Comparison of ENCODE assay signal across 8 mouse cellular contexts in genomic region chr1:189727884-189728783, GRCm38 (mm10). TPM values are rescaled to one million over a fixed set of nuclear protein-coding genes. Genes with fewer than 3 reads are reported as not detected.
DNase-seq lines count a peak whose midpoint lies in the region; ATAC-seq lines count a peak whose summit lies in the region.

Gene Ptpn14, plus strand, starts transcription at chr1:189728268.

- WGBS in liver, embryonic 12.5 days (ENCODE audit: insufficient replicate concordance) = 2% methylated on average over 88 of the region's 98 CpGs
- under 1% methylated on average over 78 of the region's 98 CpGs for WGBS in neural tube, embryonic 12.5 days

- no peaks in the 10 kb centered on the region for H3K36me3 ChIP-seq in liver, embryonic 12.5 days
- H3K36me3 ChIP-seq in neural tube, embryonic 12.5 days = no peaks in the 10 kb centered on the region

- peak within 1 kb of the TSS; percentile 27; the same call in 1 of the 2 replicates for H3K9ac ChIP-seq in liver, embryonic 12.5 days
- H3K9ac ChIP-seq in neural tube, embryonic 12.5 days = peak within 1 kb of the TSS; percentile 64

- no peak for ATAC-seq in cerebellum, adult (ENCODE audit: insufficient number of reproducible peaks, low FRiP score, low TSS enrichment)
- peak; percentile 78 for ATAC-seq in liver, embryonic 12.5 days
- ATAC-seq in neural tube, embryonic 12.5 days (ENCODE audit: low FRiP score, low read depth) = peak; percentile 84

- DNase-seq in cerebellum, postnatal 25 days = peak; percentile 23 to 53
- peak; percentile 91 for DNase-seq in embryo, embryonic 9.5 days (ENCODE audit: extremely low spot score)
- peak; percentile 72 for DNase-seq in heart, adult 8-10 months (ENCODE audit: low spot score)
- DNase-seq in kidney, adult 8-10 months = peak; percentile 79
- DNase-seq in thymus, postnatal 0 days (ENCODE audit: low spot score) = peak; percentile 80

- H3K27me3 ChIP-seq in liver, embryonic 12.5 days (replicated peaks) = peaks cover 74% of the 10 kb centered on the region
- peaks cover 30% of the 10 kb centered on the region for H3K27me3 ChIP-seq in neural tube, embryonic 12.5 days (replicated peaks)

- H3K4me3 ChIP-seq in liver, embryonic 12.5 days = peak within 1 kb of the TSS; percentile 54
- peak within 1 kb of the TSS; percentile 63 for H3K4me3 ChIP-seq in neural tube, embryonic 12.5 days

- peak within 1 kb of the TSS; percentile 67 for H3K27ac ChIP-seq in liver, embryonic 12.5 days
- H3K27ac ChIP-seq in neural tube, embryonic 12.5 days = 0 out of 2 replicates have a peak within 1 kb of the TSS, but pooled peaks have one; percentile 37

- H3K4me2 ChIP-seq in liver, embryonic 12.5 days = peak within 1 kb of the TSS; percentile 69
- H3K4me2 ChIP-seq in neural tube, embryonic 12.5 days (replicated peaks) = peak within 1 kb of the TSS; percentile 98

- H3K9me3 ChIP-seq in liver, embryonic 12.5 days (replicated peaks) = no peaks in the 10 kb centered on the region
- H3K9me3 ChIP-seq in neural tube, embryonic 12.5 days = no peaks in the 10 kb centered on the region

- H3K4me1 ChIP-seq in liver, embryonic 12.5 days = 0 out of 2 replicates have a peak, but pooled peaks cover 6% of the 10 kb centered on the region
- H3K4me1 ChIP-seq in neural tube, embryonic 12.5 days = peaks cover 34% of the 10 kb centered on the region

RNA-seq across cellular contexts. Expression of gene Ptpn14, which starts in this region (rescaled TPM):
- 10 to 100 TPM; 31.2 to 35.9 (median 33.9) TPM for total RNA-seq in heart, adult 8-10 months (2022)
- 0.70 and 0.86 TPM in 2 replicates for polyA plus RNA-seq in liver, embryonic 12.5 days (2016; fragmentation: Nextera tagmentation; extraction: Ambion mirVana)
- 4.5 and 4.9 TPM in 2 replicates for polyA plus RNA-seq in neural tube, embryonic 12.5 days (2016; fragmentation: Nextera tagmentation; extraction: Ambion mirVana)
- 11.8 and 12.3 TPM in 2 replicates for polyA plus RNA-seq in thymus, postnatal 0 days (2015; fragmentation: Nextera tagmentation; extraction: Ambion mirVana)

Comparison
In these comparisons a context has a peak if more than half of its experiments do, and no peak if none do; other contexts are left out.
1. Peak in ATAC-seq, H3K4me3 ChIP-seq, H3K27ac ChIP-seq, H3K9ac ChIP-seq and H3K4me2 ChIP-seq in liver, embryonic 12.5 days; RNA of the gene not detected or under 1 TPM.
2. DNase-seq: peak in every context shown above with its lines; median percentile 91 in embryo, embryonic 9.5 days; 80 in thymus, postnatal 0 days; 79 in kidney, adult 8-10 months; 72 in heart, adult 8-10 months; 38 in cerebellum, postnatal 25 days.